Mouse (Mus musculus) cortical plate, adult 2 months (tissue): ENCODE measurements around the gene Mlh1.

ENCODE experiments used
- CTCF ChIP-seq: fragments of 200-500 bp; IDR thresholded peaks from 2 replicates; pipeline ENCODE4 v1.5.1; 2011; ENCODE audit warnings: mild to moderate bottlenecking, control low read depth, low read length; ENCODE audit not compliant: insufficient read depth; ENCODE audit errors: extremely low read depth
- POLR2A ChIP-seq: fragments of 200-500 bp; IDR thresholded peaks from 2 replicates; pipeline ENCODE4 v1.6.1; 2011; ENCODE audit warnings: mild to moderate bottlenecking, low read length, control low read depth; ENCODE audit not compliant: insufficient read depth; ENCODE audit errors: extremely low read depth

GRCm38 (mm10) chr9:111228446-111228845 is 43.1 kb downstream of the Mlh1 start:
- no peak for TF ChIP-seq POLR2A
- TF ChIP-seq CTCF = no peak
